Mouse (Mus musculus): ENCODE measurements around the gene Hdac2.

Gene Hdac2

DNA sequence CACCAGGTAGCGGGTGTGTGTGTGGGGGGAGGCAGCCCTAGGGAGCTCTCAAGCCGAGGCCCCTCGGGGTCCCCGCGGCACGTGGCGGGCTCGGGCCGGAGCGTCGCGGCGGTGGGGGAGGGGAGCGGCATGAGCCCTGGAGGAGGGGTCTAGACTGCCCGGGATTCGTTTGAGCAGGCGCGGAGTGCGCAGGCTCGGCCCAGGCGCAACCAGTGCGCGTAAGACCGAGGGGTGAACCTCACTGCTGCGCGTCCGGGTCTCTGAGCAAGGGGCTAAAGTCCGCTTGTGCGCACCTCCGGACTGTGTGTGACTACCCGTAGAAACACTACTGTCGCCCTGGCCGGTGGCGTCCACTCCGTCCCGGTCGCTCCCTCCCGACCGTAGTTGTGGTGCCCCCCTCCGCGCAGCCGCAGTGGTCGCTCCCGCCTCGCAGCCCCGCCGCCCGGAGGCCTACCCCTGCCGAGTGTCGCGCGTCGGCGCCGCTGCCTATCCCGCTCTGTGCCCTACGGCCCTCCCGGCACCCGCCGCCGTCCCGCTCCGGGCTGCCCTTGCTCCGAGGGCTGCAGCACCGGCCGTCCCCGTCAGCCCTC lies at the start of gene Hdac2:
Gene Hdac2 (plus strand): TSS at position 459 of the 590 bp plus-strand sequence.
- in situ Hi-C loops (cut with MboI; ENCODE audit: unreplicated experiment in 2 of 2), result no loop called here

DNA sequence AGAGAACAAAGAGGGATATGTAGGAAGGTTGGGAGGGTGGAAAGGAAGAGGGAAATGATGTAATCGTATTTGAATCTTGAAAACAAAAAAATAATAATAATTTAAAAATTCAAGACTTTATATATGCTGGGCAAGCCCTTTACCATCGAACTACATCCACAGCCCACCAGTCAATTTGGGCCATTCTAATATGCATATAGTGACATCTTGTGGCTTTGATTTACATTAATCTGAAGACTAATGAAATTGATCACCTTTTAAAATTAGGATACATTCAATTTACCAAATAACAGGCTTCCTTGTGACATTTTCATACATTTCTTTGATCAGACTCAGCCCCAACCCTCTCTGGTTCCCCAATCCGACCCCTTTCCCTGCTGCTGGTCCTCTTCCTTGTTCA lies 46.1 kb upstream of the Hdac2 start:
- in situ Hi-C loops (cut with MboI; ENCODE audit: unreplicated experiment in 2 of 2), result no loop called here

- in situ Hi-C loops (cut with MboI; ENCODE audit: unreplicated experiment in 2 of 2), result no loop called here
These were observed 38.5 kb upstream of the Hdac2 start for GRCm38 (mm10) chr10:36935863-36936262.

DNA sequence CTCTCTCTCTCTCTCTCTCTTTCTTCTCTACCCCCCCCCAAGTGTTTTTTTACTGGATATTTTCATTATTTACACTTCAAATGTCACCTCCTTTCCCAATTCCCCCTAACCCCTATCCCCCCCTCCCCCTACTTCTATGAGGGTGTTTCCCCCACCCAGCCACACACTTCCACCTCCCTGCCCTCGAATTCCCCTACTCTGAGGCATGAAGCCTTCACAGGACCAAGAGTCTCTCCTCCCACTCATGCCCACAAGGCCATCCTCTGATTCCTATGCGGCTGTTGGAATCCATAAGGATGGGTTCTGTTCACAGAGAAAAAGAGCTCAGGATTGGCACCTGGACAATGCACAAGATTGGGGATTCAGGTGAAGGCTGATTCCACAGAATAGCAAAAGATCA lies 38.1 kb upstream of the Hdac2 start:
- in situ Hi-C loops (cut with MboI; ENCODE audit: unreplicated experiment in 2 of 2), result no loop called here

DNA sequence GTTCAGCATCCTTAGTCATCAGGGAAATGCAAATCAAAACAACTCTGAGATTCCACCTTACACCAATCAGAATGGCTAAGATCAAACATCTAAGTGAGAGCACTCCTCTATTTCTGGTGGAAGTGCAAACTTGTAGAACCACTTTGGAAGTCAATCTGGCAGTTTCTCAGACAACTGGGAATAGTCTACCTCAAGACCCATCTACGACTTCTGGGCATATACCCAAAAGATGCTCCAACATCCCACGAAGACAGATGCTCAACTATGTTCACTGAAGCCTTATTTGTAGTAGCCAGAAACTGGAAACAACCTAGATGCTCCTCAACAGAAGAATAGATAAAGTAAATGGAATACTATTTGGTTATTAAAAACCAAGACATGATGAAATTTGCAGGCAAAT lies 22.6 kb upstream of the Hdac2 start:
- in situ Hi-C loops (cut with MboI; ENCODE audit: unreplicated experiment in 2 of 2), result no loop called here

DNA sequence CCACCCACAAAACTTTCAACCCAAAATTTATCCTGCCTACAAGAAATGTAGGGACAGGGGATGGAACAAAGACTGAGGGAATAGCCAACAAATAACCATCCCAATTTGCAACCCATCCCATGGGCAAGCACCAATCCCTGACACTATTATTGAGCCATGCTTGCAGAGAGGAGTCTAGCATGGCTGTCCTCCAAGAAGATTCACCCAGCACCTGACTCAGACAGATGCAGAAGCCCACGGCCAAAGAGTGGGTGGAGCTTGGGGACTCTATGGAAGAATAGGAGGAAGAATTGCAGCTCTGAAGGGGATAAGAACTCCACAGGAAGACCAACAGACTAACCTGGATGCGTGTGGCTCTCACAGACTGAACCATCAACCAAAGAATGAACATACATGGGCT lies 21.7 kb upstream of the Hdac2 start:
- in situ Hi-C loops (cut with MboI; ENCODE audit: unreplicated experiment in 2 of 2), result no loop called here

- in situ Hi-C loops (cut with MboI; ENCODE audit: unreplicated experiment in 2 of 2), result no loop called here
These were observed 14.7 kb upstream of the Hdac2 start for GRCm38 (mm10) chr10:36959563-36960110.

DNA sequence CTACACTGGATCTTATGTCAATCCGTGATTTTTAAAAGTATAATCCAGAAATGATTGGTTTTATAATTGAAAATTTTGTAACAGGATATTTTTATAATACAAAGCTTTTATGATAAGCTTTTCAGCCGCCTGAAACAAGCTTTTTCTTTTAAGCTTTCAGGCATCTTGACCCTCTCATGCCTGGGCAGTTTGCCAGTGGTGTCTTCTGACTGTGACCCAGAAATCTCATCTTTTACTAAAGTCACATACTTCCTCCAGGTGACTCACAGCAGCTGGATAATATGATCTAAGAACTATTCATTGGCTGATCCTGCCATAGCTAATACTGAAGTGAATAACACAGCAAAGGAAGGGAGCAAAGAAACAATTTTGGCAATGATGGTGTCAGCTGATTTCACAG lies 9.9 kb upstream of the Hdac2 start:
- in situ Hi-C loops (cut with MboI; ENCODE audit: unreplicated experiment in 2 of 2), result no loop called here

DNA sequence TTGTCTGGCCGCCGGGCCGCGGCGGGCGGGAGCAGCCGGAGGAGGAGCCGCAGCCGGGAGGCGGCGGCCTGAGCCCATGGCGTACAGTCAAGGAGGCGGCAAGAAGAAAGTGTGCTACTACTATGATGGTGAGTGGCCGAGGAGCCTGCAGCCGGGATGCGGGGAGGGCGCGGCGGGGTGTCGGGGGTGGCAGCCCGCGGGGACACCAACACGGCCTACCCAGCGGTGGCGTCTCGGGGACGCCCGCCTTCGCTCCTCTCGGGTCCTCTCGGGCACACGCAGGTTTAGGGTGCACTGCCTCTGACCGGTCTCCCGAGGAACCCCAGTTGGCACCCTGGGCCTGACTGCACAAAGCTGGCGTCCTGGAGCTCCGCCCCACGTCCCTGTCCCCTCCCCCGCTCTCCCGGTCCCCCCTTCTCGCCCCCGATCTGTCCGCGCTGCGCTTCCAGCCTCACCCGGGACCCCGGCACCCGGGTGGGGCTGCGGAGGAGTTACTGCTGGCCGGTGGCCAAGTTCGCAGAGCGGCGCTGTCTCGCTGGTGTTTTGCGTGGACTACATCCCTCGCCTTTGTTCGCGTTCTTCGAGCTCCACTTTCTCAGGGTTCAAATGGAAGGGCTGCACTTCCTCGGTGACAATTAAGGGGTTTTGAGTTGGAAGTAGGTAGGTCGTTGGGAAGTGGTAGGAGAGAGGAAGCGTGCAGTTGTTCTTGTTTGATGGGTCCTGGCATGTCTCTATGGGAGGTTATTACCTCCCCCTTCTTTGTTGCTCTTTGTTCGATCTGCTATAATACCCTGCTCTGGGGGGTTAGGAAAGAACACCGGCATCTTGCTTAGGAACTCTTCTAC lies 554 bp downstream of the Hdac2 start:
- in situ Hi-C loops (cut with MboI; ENCODE audit: unreplicated experiment in 2 of 2), result no loop called here

DNA sequence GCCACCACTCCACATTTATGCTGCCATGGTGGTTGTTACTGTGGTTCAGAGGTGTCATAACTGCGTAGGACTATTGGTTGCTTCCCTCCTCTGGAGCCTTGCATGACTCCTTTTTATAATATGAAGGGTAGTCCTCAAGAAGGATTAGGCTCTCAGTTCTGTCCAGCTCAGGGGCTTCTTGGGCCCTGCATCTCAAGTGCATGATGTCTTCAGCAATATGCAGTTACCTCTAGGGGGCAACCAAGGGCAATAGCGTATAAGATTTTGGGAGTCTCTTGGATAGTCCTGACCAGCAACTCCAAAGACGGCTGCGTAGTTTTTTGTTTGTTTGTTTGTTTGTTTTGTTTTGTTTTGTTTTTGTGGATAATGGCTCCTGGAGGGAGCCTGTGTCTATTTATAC lies 7.5 kb downstream of the Hdac2 start:
- in situ Hi-C loops (cut with MboI; ENCODE audit: unreplicated experiment in 2 of 2), result no loop called here

GRCm38 (mm10) chr10:36992149-36992548 lies 17.8 kb downstream of the Hdac2 start:
- in situ Hi-C loops (cut with MboI; ENCODE audit: unreplicated experiment in 2 of 2), result no loop called here

GRCm38 (mm10) chr10:37000839-37001238 lies 26.5 kb downstream of the Hdac2 start:
- in situ Hi-C loops (cut with MboI; ENCODE audit: unreplicated experiment in 2 of 2), result no loop called here

DNA sequence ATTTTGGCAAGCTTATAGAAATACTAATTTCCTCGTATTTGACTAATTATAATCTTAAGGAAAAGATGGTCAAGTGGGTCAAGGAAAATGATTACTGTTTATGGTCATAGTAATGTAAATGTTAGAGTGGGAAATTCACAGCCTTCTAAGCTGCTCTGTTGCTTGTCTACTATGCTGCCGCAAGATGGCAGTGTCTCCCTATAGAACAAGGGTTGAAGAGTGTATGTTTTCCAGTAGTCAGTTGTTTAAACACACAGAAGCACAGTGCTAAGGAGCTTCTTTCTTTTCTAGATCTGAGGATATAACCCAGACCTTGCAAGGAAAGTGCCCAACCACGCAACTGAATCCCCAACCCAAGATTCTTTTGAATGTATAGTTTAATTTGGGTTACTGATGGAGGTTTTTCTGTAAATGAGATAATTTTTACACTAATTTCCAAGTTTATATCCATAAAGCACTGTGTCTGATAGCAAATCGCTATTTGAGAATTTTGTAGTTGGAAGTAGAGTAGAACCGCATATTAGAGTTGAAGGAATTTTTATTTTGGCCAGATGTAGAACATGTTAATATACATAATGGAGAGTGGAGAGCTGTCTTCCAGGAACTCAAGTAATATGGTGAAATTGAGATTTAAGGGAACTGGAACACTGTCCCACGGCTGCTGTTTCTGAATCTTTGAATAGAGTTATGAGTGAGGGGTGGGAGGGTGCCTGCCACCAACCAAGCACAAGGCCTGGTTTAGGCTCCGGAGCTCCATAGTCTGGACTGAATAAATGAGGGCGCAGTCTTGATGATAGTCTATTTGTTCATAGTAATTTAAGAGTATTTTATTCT lies 40.1 kb downstream of the Hdac2 start:
- in situ Hi-C loops (cut with MboI; ENCODE audit: unreplicated experiment in 2 of 2), result loop anchor here (10.0 kb wide), 2 partner anchors 1830 to 1840 kb away; no protein-coding TSS in a partner anchor

DNA sequence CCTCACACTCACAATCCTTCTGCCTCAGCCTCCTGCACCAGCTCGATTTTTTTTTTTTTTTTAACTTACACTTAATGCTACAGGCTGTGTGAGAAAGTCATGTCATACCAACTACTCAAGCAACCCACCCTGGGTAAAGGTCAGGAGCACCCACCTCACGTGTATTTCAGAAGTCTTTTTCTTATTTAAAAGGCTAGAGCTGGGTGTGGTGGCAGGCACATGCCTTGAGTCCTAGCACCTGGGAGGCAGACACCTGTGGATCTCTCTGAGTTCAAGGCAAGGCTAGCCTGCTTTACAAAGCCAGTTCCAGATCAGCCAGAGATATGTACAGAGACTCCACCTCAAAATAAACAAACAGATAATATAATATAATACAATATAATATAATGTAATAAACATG lies 41.4 kb downstream of the Hdac2 start:
- in situ Hi-C loops (cut with MboI; ENCODE audit: unreplicated experiment in 2 of 2), result loop anchor here (10.0 kb wide), 2 partner anchors 1829 to 1839 kb away; no protein-coding TSS in a partner anchor

GRCm38 (mm10) chr10:37016200-37016599 lies 41.9 kb downstream of the Hdac2 start:
- in situ Hi-C loops (cut with MboI; ENCODE audit: unreplicated experiment in 2 of 2), result loop anchor here (10.0 kb wide), 2 partner anchors 1829 to 1839 kb away; no protein-coding TSS in a partner anchor

- in situ Hi-C loops (cut with MboI; ENCODE audit: unreplicated experiment in 2 of 2), result no loop called here
These were observed 50.0 kb downstream of the Hdac2 start for GRCm38 (mm10) chr10:37024301-37024700.

DNA sequence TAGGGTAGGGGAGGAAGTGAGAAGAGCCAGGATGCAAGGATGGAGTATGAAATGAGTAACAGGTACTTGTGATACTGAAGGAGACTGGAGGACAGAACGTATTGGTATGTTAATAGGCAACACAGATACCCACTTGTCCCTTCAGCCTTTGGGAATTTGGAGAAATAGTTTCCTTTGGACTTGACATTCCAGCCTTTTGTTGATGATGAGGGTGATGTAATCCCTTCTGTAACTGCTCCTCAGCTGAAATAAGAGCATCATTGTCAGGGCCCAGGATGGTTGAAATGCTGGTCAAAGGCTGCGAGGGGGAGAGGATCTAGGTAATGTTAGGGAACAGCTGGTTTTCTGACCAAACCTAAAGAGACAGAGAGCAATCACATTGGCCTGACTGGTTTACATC lies 54.3 kb downstream of the Hdac2 start:
- in situ Hi-C loops (cut with MboI; ENCODE audit: unreplicated experiment in 2 of 2), result no loop called here

DNA sequence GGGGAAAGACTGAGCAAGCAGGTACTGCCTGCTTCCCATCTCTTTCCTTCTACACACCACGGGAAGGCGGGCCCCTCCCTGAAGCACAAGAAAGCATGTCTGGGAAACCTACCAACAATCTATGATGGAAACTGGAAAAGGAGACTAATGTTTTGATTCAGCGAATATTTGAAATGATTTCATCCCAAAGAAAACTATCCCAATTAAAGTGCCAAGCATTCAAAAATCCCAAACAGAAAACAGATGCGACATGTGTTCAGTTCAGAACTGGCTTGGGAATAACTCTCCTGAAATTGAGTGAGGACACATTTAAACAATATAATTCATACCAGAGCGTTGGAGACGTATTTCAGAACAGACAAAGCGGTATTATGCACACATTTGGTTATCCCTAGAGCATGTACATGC lies 60.8 kb downstream of the Hdac2 start:
- in situ Hi-C loops (cut with MboI; ENCODE audit: unreplicated experiment in 2 of 2), result no loop called here

DNA sequence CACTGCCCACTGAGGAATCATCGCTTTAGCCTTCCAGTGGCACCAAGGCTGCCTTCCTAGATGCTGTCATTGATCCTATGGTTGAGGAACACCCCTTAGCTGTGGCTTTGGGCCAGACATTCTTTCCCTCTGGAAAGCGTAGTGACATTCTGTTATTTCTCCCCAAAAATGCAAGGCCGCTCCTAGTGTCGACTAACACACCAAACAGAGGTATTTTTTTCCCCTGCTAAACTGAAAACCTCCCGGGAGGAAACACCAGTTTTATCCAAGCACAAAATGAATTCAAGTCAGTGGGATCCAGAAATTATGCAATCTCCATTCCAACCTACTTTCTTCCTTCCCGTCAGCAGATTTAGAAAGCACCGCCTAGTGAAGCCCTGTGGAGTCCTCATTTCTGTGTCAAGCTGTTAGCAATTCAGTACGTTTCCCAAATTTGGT lies 73.3 kb downstream of the Hdac2 start:
- in situ Hi-C loops (cut with MboI; ENCODE audit: unreplicated experiment in 2 of 2), result no loop called here

Data from v-Abl transformed pro-B cells (cell line).